Mouse (Mus musculus): Measurements from ENCODE around the gene Cpox. TPM values are rescaled to one million over a fixed set of nuclear protein-coding genes. Genes with fewer than 3 reads are reported as not detected.

Cpox gene
- polyA plus RNA-seq, 1 experiment: 13.9 TPM

DNA sequence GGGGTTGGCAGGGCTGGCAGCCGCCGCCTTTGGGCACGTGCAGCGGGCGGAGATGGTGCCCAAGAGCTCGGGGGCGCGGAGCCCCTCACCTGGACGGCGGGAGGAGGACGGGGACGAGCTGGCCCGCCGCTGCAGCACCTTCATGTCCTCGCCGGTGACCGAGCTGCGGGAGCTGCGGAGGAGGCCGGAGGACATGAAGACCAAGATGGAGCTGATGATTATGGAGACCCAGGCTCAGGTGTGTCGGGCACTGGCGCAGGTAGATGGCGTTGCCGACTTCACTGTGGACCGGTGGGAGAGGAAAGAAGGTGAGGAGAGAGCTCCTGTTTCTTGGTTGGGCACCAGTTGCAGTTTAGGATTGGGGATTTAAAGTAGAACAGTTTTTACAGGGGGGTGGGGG lies 551 bp downstream of the Cpox start:
- no peak for TF ChIP-seq POLR2A (IDR thresholded peaks at IDR 0.05; ENCODE audit: borderline replicate concordance, extremely low read depth, insufficient read depth, insufficient read length, poor library complexity, severe bottlenecking)
- no peak for TF ChIP-seq CTCF (IDR thresholded peaks at IDR 0.05; ENCODE audit: borderline replicate concordance, extremely low read depth, insufficient read depth, insufficient read length)
- peak; percentile 62 for DNase-seq (ENCODE audit: low read depth)

- no peak for TF ChIP-seq POLR2A (IDR thresholded peaks at IDR 0.05; ENCODE audit: borderline replicate concordance, extremely low read depth, insufficient read depth, insufficient read length, poor library complexity, severe bottlenecking)
- no peak for TF ChIP-seq CTCF (IDR thresholded peaks at IDR 0.05; ENCODE audit: borderline replicate concordance, extremely low read depth, insufficient read depth, insufficient read length)
- DNase-seq (ENCODE audit: low read depth): no peak
Observed at GRCm38 (mm10) chr16:58671212-58671985, 1.3 kb downstream of the Cpox start.

GRCm38 (mm10) chr16:58672396-58672795 lies 2.3 kb downstream of the Cpox start:
- DNase-seq (ENCODE audit: low read depth): no peak
- TF ChIP-seq POLR2A (IDR thresholded peaks at IDR 0.05; ENCODE audit: borderline replicate concordance, extremely low read depth, insufficient read depth, insufficient read length, poor library complexity, severe bottlenecking): no peak
- no peak for TF ChIP-seq CTCF (IDR thresholded peaks at IDR 0.05; ENCODE audit: borderline replicate concordance, extremely low read depth, insufficient read depth, insufficient read length)

GRCm38 (mm10) chr16:58673811-58674410 lies 3.8 kb downstream of the Cpox start:
- DNase-seq (ENCODE audit: low read depth): no peak
- TF ChIP-seq POLR2A (IDR thresholded peaks at IDR 0.05; ENCODE audit: borderline replicate concordance, extremely low read depth, insufficient read depth, insufficient read length, poor library complexity, severe bottlenecking) (no peak), CTCF (IDR thresholded peaks at IDR 0.05; ENCODE audit: borderline replicate concordance, extremely low read depth, insufficient read depth, insufficient read length) (no peak)

GRCm38 (mm10) chr16:58675256-58675655 lies 5.2 kb downstream of the Cpox start:
- DNase-seq (ENCODE audit: low read depth): no peak
- TF ChIP-seq POLR2A (IDR thresholded peaks at IDR 0.05; ENCODE audit: borderline replicate concordance, extremely low read depth, insufficient read depth, insufficient read length, poor library complexity, severe bottlenecking): no peak
- TF ChIP-seq CTCF (IDR thresholded peaks at IDR 0.05; ENCODE audit: borderline replicate concordance, extremely low read depth, insufficient read depth, insufficient read length): no peak

GRCm38 (mm10) chr16:58676156-58676555 lies 6.1 kb downstream of the Cpox start:
- TF ChIP-seq CTCF (IDR thresholded peaks at IDR 0.05; ENCODE audit: borderline replicate concordance, extremely low read depth, insufficient read depth, insufficient read length) (no peak), POLR2A (IDR thresholded peaks at IDR 0.05; ENCODE audit: borderline replicate concordance, extremely low read depth, insufficient read depth, insufficient read length, poor library complexity, severe bottlenecking) (no peak)
- DNase-seq (ENCODE audit: low read depth): no peak

- no peak for DNase-seq (ENCODE audit: low read depth)
- no peak for TF ChIP-seq POLR2A (IDR thresholded peaks at IDR 0.05; ENCODE audit: borderline replicate concordance, extremely low read depth, insufficient read depth, insufficient read length, poor library complexity, severe bottlenecking)
- no peak for TF ChIP-seq CTCF (IDR thresholded peaks at IDR 0.05; ENCODE audit: borderline replicate concordance, extremely low read depth, insufficient read depth, insufficient read length)
Observed at GRCm38 (mm10) chr16:58676633-58677032, 6.5 kb downstream of the Cpox start.

- no peak for DNase-seq (ENCODE audit: low read depth)
- TF ChIP-seq CTCF (IDR thresholded peaks at IDR 0.05; ENCODE audit: borderline replicate concordance, extremely low read depth, insufficient read depth, insufficient read length) (no peak), POLR2A (IDR thresholded peaks at IDR 0.05; ENCODE audit: borderline replicate concordance, extremely low read depth, insufficient read depth, insufficient read length, poor library complexity, severe bottlenecking) (no peak)
Observed at GRCm38 (mm10) chr16:58677491-58677890, 7.4 kb downstream of the Cpox start.

DNA sequence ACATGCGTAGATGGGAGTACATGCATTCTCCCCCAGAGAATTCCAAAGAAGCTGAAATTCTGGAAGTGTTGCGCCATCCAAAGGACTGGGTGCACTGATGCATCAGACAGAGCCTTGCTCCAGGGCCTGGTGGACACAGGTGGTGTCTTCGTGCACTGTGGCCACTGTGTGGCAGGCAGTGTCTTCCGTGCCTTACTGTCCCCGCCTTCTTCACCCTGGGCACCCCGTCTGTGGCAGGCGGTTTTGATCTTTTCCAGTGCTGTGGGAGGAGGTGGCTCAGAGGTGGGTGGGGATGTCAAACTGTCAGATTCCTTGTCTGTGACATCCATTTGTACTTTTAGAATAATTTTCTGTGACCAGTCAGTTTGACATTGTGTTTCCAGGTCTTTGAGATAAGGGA lies 8.6 kb downstream of the Cpox start:
- TF ChIP-seq POLR2A (IDR thresholded peaks at IDR 0.05; ENCODE audit: borderline replicate concordance, extremely low read depth, insufficient read depth, insufficient read length, poor library complexity, severe bottlenecking) (no peak), CTCF (IDR thresholded peaks at IDR 0.05; ENCODE audit: borderline replicate concordance, extremely low read depth, insufficient read depth, insufficient read length) (no peak)

DNA sequence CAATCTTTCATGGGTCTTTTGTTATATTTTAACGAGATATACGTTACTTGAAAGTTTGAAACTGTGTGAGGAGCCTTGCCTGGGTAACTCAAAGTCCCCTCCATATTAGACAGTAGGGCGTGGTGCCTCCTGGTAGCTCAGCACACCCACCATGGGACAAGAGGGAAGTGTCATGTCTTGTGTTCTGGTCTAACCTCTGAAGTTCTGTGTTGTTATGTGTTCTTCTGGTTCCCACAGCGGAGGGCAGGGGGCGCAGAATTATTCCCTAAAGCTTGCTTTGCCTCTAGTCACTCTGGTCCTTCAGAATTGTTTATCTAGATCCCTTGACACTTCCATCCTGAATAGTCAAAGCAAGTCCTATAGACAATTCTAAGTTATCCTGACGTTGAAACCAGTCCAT lies 12.0 kb downstream of the Cpox start:
- TF ChIP-seq CTCF (IDR thresholded peaks at IDR 0.05; ENCODE audit: borderline replicate concordance, extremely low read depth, insufficient read depth, insufficient read length): no peak
- TF ChIP-seq POLR2A (IDR thresholded peaks at IDR 0.05; ENCODE audit: borderline replicate concordance, extremely low read depth, insufficient read depth, insufficient read length, poor library complexity, severe bottlenecking): no peak
- DNase-seq (ENCODE audit: low read depth): no peak

More for the DNA sequence above, 8.6 kb downstream of the Cpox start:
- DNase-seq (ENCODE audit: low read depth): no peak

DNA sequence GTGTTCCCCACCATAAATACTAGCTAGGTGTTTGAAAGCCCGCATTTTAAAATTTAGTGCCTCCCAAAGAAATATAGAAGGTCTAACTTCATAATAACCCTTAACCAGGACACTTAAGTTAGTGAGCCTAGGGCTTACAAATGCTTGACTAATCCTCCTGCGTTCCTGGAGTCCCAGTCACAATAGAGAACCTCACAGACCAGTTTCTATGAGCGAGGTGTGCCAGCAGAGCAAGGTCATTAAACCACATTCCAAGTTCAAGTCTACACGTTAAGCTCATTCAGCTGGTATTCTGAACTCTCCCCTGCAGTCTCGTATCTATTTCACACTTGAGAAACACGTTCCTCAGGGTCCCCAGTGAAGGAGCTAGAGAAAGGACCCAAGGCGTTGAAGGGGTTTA lies 12.8 kb downstream of the Cpox start:
- no peak for TF ChIP-seq POLR2A (IDR thresholded peaks at IDR 0.05; ENCODE audit: borderline replicate concordance, extremely low read depth, insufficient read depth, insufficient read length, poor library complexity, severe bottlenecking)
- TF ChIP-seq CTCF (IDR thresholded peaks at IDR 0.05; ENCODE audit: borderline replicate concordance, extremely low read depth, insufficient read depth, insufficient read length): no peak
- no peak for DNase-seq (ENCODE audit: low read depth)

DNA sequence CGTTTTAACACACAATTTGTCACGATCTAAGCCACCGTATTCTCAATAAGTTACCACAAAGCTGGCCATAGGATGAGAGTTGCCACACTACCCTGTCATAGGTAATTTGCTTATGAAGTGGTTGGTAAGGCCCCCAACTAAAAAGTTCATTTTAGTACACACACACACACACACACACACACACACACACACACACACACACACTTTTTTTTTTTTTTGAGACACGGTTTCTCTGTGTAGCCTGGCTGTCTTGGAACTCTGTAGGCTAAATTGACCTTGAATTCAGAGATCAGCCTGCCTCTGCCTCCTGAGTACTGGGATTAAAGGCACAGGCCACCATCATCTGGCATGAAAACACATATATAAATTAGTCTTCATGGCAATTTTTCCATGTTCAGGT lies 13.8 kb downstream of the Cpox start:
- TF ChIP-seq POLR2A (IDR thresholded peaks at IDR 0.05; ENCODE audit: borderline replicate concordance, extremely low read depth, insufficient read depth, insufficient read length, poor library complexity, severe bottlenecking): no peak
- TF ChIP-seq CTCF (IDR thresholded peaks at IDR 0.05; ENCODE audit: borderline replicate concordance, extremely low read depth, insufficient read depth, insufficient read length): no peak
- no peak for DNase-seq (ENCODE audit: low read depth)
